Mouse (Mus musculus): ENCODE measurements around the gene 1700018F24Rik. TPM values are rescaled to one million over a fixed set of nuclear protein-coding genes. Genes with fewer than 3 reads are reported as not detected.
A peak's percentile ranks its signal among the peaks of the same experiment; 100 is the strongest.
"Not testable (repeated sequence)": the region's sequence is repeated elsewhere in the genome, so short reads cannot be mapped to it uniquely, and the experiment has no call there.

Gene 1700018F24Rik
- polyA plus RNA-seq, 1 experiment from 2014 or later, result not detected

DNA sequence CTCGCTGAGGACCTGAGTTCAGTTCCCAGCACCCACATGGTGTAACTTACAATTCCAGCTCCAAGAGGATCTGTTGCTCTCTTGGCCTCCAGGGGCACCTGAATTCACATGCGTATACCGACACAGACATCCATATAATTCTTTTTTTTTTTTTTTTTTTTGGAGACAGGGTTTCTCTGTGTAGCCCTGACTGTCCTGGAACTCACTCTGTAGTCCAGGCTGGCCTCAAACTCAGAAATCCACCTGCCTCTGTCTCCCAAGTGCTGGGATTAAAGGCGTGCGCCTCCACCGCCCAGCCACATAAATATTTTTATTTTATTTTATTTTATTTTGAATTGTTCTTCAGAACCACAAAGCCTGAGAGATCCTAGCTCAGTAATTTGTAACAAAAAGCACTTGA lies 40.4 kb downstream of the 1700018F24Rik start:
- H3K27me3 ChIP-seq (replicated peaks); ATAC-seq (ENCODE audit: insufficient number of reproducible peaks, low FRiP score); H3K9me3 ChIP-seq (replicated peaks): not testable (repeated sequence)
- peak overlapping the region; percentile 90 for H3K9ac ChIP-seq
- peak overlapping the region; percentile 94 for H3K4me2 ChIP-seq
- 0 out of 2 replicates have a peak overlapping the region, but pooled peaks have one; percentile 36 for H3K27ac ChIP-seq (ENCODE audit: poor library complexity, severe bottlenecking)
- 44% methylated on average over 6 of the region's 6 CpGs for WGBS
- peaks cover 11% of the 10 kb centered on the region for H3K36me3 ChIP-seq
- H3K4me3 ChIP-seq, result peak overlapping the region; percentile 86
- peaks cover 11% of the 10 kb centered on the region for H3K4me1 ChIP-seq (replicated peaks)

DNA sequence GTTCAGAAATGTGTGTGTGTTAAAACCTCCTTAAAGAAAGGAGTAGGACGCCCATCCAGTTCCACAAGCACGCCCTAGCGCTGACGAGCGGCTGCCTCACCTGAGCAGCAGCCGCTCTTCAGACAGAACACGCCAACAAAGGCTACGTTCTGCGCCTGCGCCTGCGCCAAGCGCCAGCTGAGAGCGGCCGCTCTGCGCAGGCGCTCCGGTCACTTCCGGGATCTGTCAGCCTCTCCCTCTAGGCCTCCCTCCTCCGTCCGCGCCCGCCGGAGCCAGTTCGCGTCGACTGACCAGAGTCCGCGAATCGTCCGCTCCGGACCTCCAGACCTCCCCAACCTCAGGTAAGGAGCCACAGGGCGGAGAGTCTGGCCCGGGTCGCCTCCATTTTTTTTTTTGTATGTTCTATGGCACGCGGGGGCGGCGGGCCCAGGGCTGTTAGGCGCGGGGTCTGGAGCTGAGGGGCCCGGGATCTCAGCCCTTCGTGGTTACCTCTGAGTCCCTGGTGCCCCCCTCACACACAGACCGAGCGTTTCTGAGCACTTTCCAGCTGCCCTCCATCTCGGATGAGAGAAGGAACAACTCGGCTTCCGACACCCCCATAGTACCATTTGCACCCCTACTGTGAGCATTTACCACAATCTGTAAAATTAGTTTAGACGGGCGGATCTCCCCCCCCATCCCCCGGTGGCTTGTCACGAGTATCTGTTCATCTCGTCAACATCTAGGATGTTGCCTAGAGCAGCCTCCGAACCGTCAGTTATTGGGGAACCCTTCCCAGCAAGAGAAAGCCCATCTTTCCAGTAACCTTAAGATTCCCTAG lies 41.1 kb downstream of the 1700018F24Rik start, which contains the start of the genes Arpc1a and Kpna7:
Gene Arpc1a, plus strand, starts transcription at position 199 of the 820 bp plus-strand sequence.
Gene Kpna7, minus strand, starts transcription at position 399 of the 820 bp plus-strand sequence.
- H3K4me3 ChIP-seq, result peak within 1 kb of the TSS; percentile 86
- under 1% methylated on average over 54 of the region's 54 CpGs for WGBS
- H3K9me3 ChIP-seq (replicated peaks), result peaks cover 3% of the 10 kb centered on the region; the same call in 1 of the 2 replicates
- ATAC-seq (ENCODE audit: insufficient number of reproducible peaks, low FRiP score), result peak; percentile 97
- peaks cover 12% of the 10 kb centered on the region for H3K36me3 ChIP-seq
- peaks cover 11% of the 10 kb centered on the region for H3K4me1 ChIP-seq (replicated peaks)
- 0 out of 2 replicates have a peak within 1 kb of the TSS, but pooled peaks have one; percentile 36 for H3K27ac ChIP-seq (ENCODE audit: poor library complexity, severe bottlenecking)
- H3K9ac ChIP-seq, result peak within 1 kb of the TSS; percentile 90
- H3K4me2 ChIP-seq, result peak within 1 kb of the TSS; percentile 94
- no peaks in the 10 kb centered on the region for H3K27me3 ChIP-seq (replicated peaks)

DNA sequence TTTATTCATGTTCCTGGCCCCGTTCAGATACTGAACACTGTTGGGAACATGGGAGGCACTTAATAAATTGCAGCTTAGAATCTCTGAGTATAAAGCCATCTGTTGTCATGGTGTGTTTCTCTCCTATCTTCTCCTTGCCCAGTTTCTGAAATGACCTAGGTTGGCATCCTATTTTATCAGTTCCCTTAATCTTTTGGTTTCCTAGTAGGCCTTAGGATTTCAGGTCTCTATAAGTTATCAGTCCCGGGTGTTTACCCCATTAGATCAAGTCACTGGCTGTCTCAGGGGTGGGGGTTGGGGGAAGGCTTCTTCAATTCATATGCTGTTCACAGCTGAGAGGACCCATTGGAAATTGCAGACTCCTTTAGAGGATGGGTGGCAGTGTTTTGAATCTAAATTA lies 42.0 kb downstream of the 1700018F24Rik start:
- 59% methylated on average over 2 of the region's 2 CpGs for WGBS
- no peak for ATAC-seq (ENCODE audit: insufficient number of reproducible peaks, low FRiP score)

DNA sequence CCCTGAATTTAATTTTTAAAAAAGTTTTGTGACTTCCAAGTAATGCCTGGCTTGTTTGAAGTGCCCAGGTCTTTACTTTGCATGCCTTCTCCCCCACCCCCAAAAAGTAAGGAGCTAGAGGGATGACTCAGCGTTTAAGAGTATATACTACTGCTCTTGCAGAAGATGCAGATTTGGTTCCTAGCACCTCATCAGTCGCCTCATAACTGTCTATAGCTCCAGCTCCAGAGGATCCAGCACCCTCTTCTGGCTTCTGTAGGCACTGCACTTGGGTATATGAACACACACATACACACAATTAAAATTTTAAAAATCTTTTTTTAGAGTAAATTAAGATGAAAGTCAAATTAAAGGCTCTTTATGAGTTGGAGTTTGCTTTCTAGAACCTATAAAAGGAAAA lies 45.4 kb downstream of the 1700018F24Rik start:
- H3K36me3 ChIP-seq, result peaks cover 40% of the 10 kb centered on the region
- no peak overlapping the region for H3K4me2 ChIP-seq
- no peak overlapping the region for H3K27ac ChIP-seq (ENCODE audit: poor library complexity, severe bottlenecking)
- H3K4me1 ChIP-seq (replicated peaks), result peaks cover 11% of the 10 kb centered on the region
- ATAC-seq (ENCODE audit: insufficient number of reproducible peaks, low FRiP score), result no peak
- WGBS, result 95% methylated on average over 2 of the region's 2 CpGs
- H3K9me3 ChIP-seq (replicated peaks), result no peaks in the 10 kb centered on the region
- H3K4me3 ChIP-seq, result no peak overlapping the region
- H3K9ac ChIP-seq, result no peak overlapping the region
- no peaks in the 10 kb centered on the region for H3K27me3 ChIP-seq (replicated peaks)

More for the DNA sequence above, 42.0 kb downstream of the 1700018F24Rik start:
- H3K27me3 ChIP-seq (replicated peaks), result no peaks in the 10 kb centered on the region
- H3K27ac ChIP-seq (ENCODE audit: poor library complexity, severe bottlenecking), result no peak overlapping the region
- peak overlapping the region; percentile 90 for H3K9ac ChIP-seq
- H3K4me1 ChIP-seq (replicated peaks), result peaks cover 11% of the 10 kb centered on the region
- peak overlapping the region; percentile 94 for H3K4me2 ChIP-seq
- peaks cover 18% of the 10 kb centered on the region for H3K36me3 ChIP-seq
- H3K4me3 ChIP-seq, result peak overlapping the region; percentile 86
- peaks cover 3% of the 10 kb centered on the region; the same call in 1 of the 2 replicates for H3K9me3 ChIP-seq (replicated peaks)

DNA sequence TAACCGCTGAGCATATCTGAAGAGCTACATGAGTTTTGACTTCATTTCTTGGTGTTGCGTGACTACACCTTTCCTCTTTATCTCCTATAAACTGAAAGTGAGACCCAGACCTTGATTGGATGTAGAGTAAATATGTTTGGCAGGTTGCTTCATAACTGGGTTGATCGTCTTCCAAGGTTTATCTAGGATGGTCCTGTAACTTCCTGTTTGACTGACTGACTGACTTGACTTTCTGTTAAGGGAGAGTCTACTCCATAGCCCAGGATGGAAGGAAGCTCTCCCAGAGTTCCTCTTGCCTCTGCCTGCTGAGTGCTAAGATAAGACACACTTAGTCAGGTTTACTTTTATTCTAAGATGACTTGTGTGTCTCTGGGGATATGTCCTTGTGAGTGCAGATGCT lies 47.1 kb downstream of the 1700018F24Rik start:
- peaks cover 4% of the 10 kb centered on the region for H3K4me1 ChIP-seq (replicated peaks)
- H3K9me3 ChIP-seq (replicated peaks), result no peaks in the 10 kb centered on the region
- H3K9ac ChIP-seq, result no peak overlapping the region
- no peak for ATAC-seq (ENCODE audit: insufficient number of reproducible peaks, low FRiP score)
- H3K4me3 ChIP-seq, result no peak overlapping the region
- WGBS, result 77% methylated on average over 3 of the region's 3 CpGs
- H3K36me3 ChIP-seq, result peaks cover 54% of the 10 kb centered on the region
- H3K27ac ChIP-seq (ENCODE audit: poor library complexity, severe bottlenecking), result no peak overlapping the region
- no peaks in the 10 kb centered on the region for H3K27me3 ChIP-seq (replicated peaks)
- no peak overlapping the region for H3K4me2 ChIP-seq

Other genes with a start within 250 kb of the 1700018F24Rik start
- 18.7 and 21.6 TPM in 2 replicates for gene Smurf1, start 77.1 kb upstream of the 1700018F24Rik start, polyA plus RNA-seq (2016; fragmentation: Nextera tagmentation; extraction: Ambion mirVana)
- not detected in 2 replicates for gene Gm4871, start 10.2 kb upstream of the 1700018F24Rik start, polyA plus RNA-seq (2016; fragmentation: Nextera tagmentation; extraction: Ambion mirVana)
- 101 and 105 TPM in 2 replicates for gene Arpc1a, start 40.8 kb downstream of the 1700018F24Rik start, polyA plus RNA-seq (2016; fragmentation: Nextera tagmentation; extraction: Ambion mirVana)
- not detected in 2 replicates for gene Kpna7, start 41.0 kb downstream of the 1700018F24Rik start, polyA plus RNA-seq (2016; fragmentation: Nextera tagmentation; extraction: Ambion mirVana)
- 187 and 192 TPM in 2 replicates for gene Arpc1b, start 71.2 kb downstream of the 1700018F24Rik start, polyA plus RNA-seq (2016; fragmentation: Nextera tagmentation; extraction: Ambion mirVana)
- 71.8 and 78.5 TPM in 2 replicates for gene Pdap1, start 97.2 kb downstream of the 1700018F24Rik start, polyA plus RNA-seq (2016; fragmentation: Nextera tagmentation; extraction: Ambion mirVana)
- 140 and 151 TPM in 2 replicates for gene Bud31, start 97.4 kb downstream of the 1700018F24Rik start, polyA plus RNA-seq (2016; fragmentation: Nextera tagmentation; extraction: Ambion mirVana)
- 13.1 and 14.1 TPM in 2 replicates for gene Ptcd1, start 124.1 kb downstream of the 1700018F24Rik start, polyA plus RNA-seq (2016; fragmentation: Nextera tagmentation; extraction: Ambion mirVana)
- 31.4 and 31.9 TPM in 2 replicates for gene Cpsf4, start 124.2 kb downstream of the 1700018F24Rik start, polyA plus RNA-seq (2016; fragmentation: Nextera tagmentation; extraction: Ambion mirVana)
- 997 and 1,021 TPM in 2 replicates for gene Atp5j2, start 149.1 kb downstream of the 1700018F24Rik start, polyA plus RNA-seq (2016; fragmentation: Nextera tagmentation; extraction: Ambion mirVana)
- gene Zkscan14, start 158.9 kb downstream of the 1700018F24Rik start, polyA plus RNA-seq (2016; fragmentation: Nextera tagmentation; extraction: Ambion mirVana), result 6.5 and 6.6 TPM in 2 replicates
- gene Zkscan5, start 161.6 kb downstream of the 1700018F24Rik start, polyA plus RNA-seq (2016; fragmentation: Nextera tagmentation; extraction: Ambion mirVana), result 10.7 and 11.5 TPM in 2 replicates
- 32.7 and 35.2 TPM in 2 replicates for gene Zfp655, start 188.7 kb downstream of the 1700018F24Rik start, polyA plus RNA-seq (2016; fragmentation: Nextera tagmentation; extraction: Ambion mirVana)
- 0.37 and 0.49 TPM in 2 replicates for gene Zscan25, start 237.5 kb downstream of the 1700018F24Rik start, polyA plus RNA-seq (2016; fragmentation: Nextera tagmentation; extraction: Ambion mirVana)